Mouse (Mus musculus): ENCODE data around the gene Actb.
A peak's percentile ranks its signal among the peaks of the same experiment; 100 is the strongest.

Actb gene

GRCm38 (mm10) chr5:142880806-142881516 lies 25.6 kb downstream of the Actb start:
- Histone ChIP-seq H3K36me3 (ENCODE audit: insufficient read depth, low read length) (peaks cover 88% of the 10 kb centered on the region), H3K9me3 (ENCODE audit: low read length) (no peaks in the 10 kb centered on the region), H3K27me3 (ENCODE audit: insufficient read depth, low read length) (no peaks in the 10 kb centered on the region), H3K4me3 (replicated peaks; ENCODE audit: low read length) (peak overlapping the region; percentile 17; the same call in 1 of the 2 replicates), H3K4me1 (replicated peaks; ENCODE audit: low read depth, low read length) (peaks cover 79% of the 10 kb centered on the region)
- no peak for TF ChIP-seq NANOG (IDR thresholded peaks at IDR 0.05; ENCODE audit: borderline replicate concordance, low read length)
- TF ChIP-seq POU5F1 (IDR thresholded peaks at IDR 0.05; ENCODE audit: borderline replicate concordance, low read length), result no peak
- no peak for TF ChIP-seq CTCF (conservative IDR thresholded peaks at IDR 0.05; ENCODE audit: low read length)

GRCm38 (mm10) chr5:142880246-142880645 lies 26.3 kb downstream of the Actb start:
- TF ChIP-seq POU5F1 (IDR thresholded peaks at IDR 0.05; ENCODE audit: borderline replicate concordance, low read length) (no peak), NANOG (IDR thresholded peaks at IDR 0.05; ENCODE audit: borderline replicate concordance, low read length) (no peak), CTCF (conservative IDR thresholded peaks at IDR 0.05; ENCODE audit: low read length) (no peak)
- no peaks in the 10 kb centered on the region for H3K9me3 ChIP-seq (ENCODE audit: low read length)
- no peak overlapping the region for H3K4me3 ChIP-seq (replicated peaks; ENCODE audit: low read length)
- H3K36me3 ChIP-seq (ENCODE audit: insufficient read depth, low read length), result peaks cover 88% of the 10 kb centered on the region
- peaks cover 72% of the 10 kb centered on the region for H3K4me1 ChIP-seq (replicated peaks; ENCODE audit: low read depth, low read length)
- no peaks in the 10 kb centered on the region for H3K27me3 ChIP-seq (ENCODE audit: insufficient read depth, low read length)

GRCm38 (mm10) chr5:142879318-142880175 lies 27.0 kb downstream of the Actb start:
- Histone ChIP-seq H3K9me3 (ENCODE audit: low read length) (no peaks in the 10 kb centered on the region), H3K4me3 (replicated peaks; ENCODE audit: low read length) (no peak overlapping the region), H3K4me1 (replicated peaks; ENCODE audit: low read depth, low read length) (peaks cover 65% of the 10 kb centered on the region), H3K27me3 (ENCODE audit: insufficient read depth, low read length) (no peaks in the 10 kb centered on the region), H3K36me3 (ENCODE audit: insufficient read depth, low read length) (peaks cover 88% of the 10 kb centered on the region)
- TF ChIP-seq NANOG (IDR thresholded peaks at IDR 0.05; ENCODE audit: borderline replicate concordance, low read length) (no peak), CTCF (conservative IDR thresholded peaks at IDR 0.05; ENCODE audit: low read length) (peak; percentile 80)

GRCm38 (mm10) chr5:142878570-142878969 lies 28.0 kb downstream of the Actb start:
- H3K4me1 ChIP-seq (replicated peaks; ENCODE audit: low read depth, low read length), result peaks cover 57% of the 10 kb centered on the region
- no peak for TF ChIP-seq POU5F1 (IDR thresholded peaks at IDR 0.05; ENCODE audit: borderline replicate concordance, low read length)
- no peak for TF ChIP-seq NANOG (IDR thresholded peaks at IDR 0.05; ENCODE audit: borderline replicate concordance, low read length)
- TF ChIP-seq CTCF (conservative IDR thresholded peaks at IDR 0.05; ENCODE audit: low read length), result no peak
- H3K9me3 ChIP-seq (ENCODE audit: low read length), result no peaks in the 10 kb centered on the region
- no peak overlapping the region for H3K4me3 ChIP-seq (replicated peaks; ENCODE audit: low read length)
- peaks cover 88% of the 10 kb centered on the region for H3K36me3 ChIP-seq (ENCODE audit: insufficient read depth, low read length)
- H3K27me3 ChIP-seq (ENCODE audit: insufficient read depth, low read length), result no peaks in the 10 kb centered on the region

GRCm38 (mm10) chr5:142877337-142878280 lies 28.9 kb downstream of the Actb start:
- no peaks in the 10 kb centered on the region for H3K9me3 ChIP-seq (ENCODE audit: low read length)
- TF ChIP-seq POU5F1 (IDR thresholded peaks at IDR 0.05; ENCODE audit: borderline replicate concordance, low read length), result no peak
- peak; percentile 90 for TF ChIP-seq CTCF (conservative IDR thresholded peaks at IDR 0.05; ENCODE audit: low read length)
- no peak for TF ChIP-seq NANOG (IDR thresholded peaks at IDR 0.05; ENCODE audit: borderline replicate concordance, low read length)
- no peak overlapping the region for H3K4me3 ChIP-seq (replicated peaks; ENCODE audit: low read length)
- peaks cover 88% of the 10 kb centered on the region for H3K36me3 ChIP-seq (ENCODE audit: insufficient read depth, low read length)
- H3K27me3 ChIP-seq (ENCODE audit: insufficient read depth, low read length), result no peaks in the 10 kb centered on the region
- peaks cover 55% of the 10 kb centered on the region for H3K4me1 ChIP-seq (replicated peaks; ENCODE audit: low read depth, low read length)

- Histone ChIP-seq H3K9me3 (ENCODE audit: low read length) (no peaks in the 10 kb centered on the region), H3K36me3 (ENCODE audit: insufficient read depth, low read length) (peaks cover 88% of the 10 kb centered on the region), H3K27me3 (ENCODE audit: insufficient read depth, low read length) (no peaks in the 10 kb centered on the region), H3K4me1 (replicated peaks; ENCODE audit: low read depth, low read length) (peaks cover 55% of the 10 kb centered on the region), H3K4me3 (replicated peaks; ENCODE audit: low read length) (no peak overlapping the region)
- no peak for TF ChIP-seq CTCF (conservative IDR thresholded peaks at IDR 0.05; ENCODE audit: low read length)
- no peak for TF ChIP-seq NANOG (IDR thresholded peaks at IDR 0.05; ENCODE audit: borderline replicate concordance, low read length)
- no peak for TF ChIP-seq POU5F1 (IDR thresholded peaks at IDR 0.05; ENCODE audit: borderline replicate concordance, low read length)
These were observed 29.7 kb downstream of the Actb start for GRCm38 (mm10) chr5:142876896-142877295.

GRCm38 (mm10) chr5:142875513-142875905 lies 31.0 kb downstream of the Actb start:
- H3K36me3 ChIP-seq (ENCODE audit: insufficient read depth, low read length), result peaks cover 93% of the 10 kb centered on the region
- no peaks in the 10 kb centered on the region for H3K9me3 ChIP-seq (ENCODE audit: low read length)
- H3K4me3 ChIP-seq (replicated peaks; ENCODE audit: low read length), result no peak overlapping the region
- H3K4me1 ChIP-seq (replicated peaks; ENCODE audit: low read depth, low read length), result peaks cover 51% of the 10 kb centered on the region
- no peaks in the 10 kb centered on the region for H3K27me3 ChIP-seq (ENCODE audit: insufficient read depth, low read length)
- TF ChIP-seq POU5F1 (IDR thresholded peaks at IDR 0.05; ENCODE audit: borderline replicate concordance, low read length), result no peak
- no peak for TF ChIP-seq NANOG (IDR thresholded peaks at IDR 0.05; ENCODE audit: borderline replicate concordance, low read length)
- TF ChIP-seq CTCF (conservative IDR thresholded peaks at IDR 0.05; ENCODE audit: low read length), result no peak

Measured in E14TG2a.4 (cell line).